24 mouse cellular contexts compared by ENCODE assay signal in the genomic region with DNA sequence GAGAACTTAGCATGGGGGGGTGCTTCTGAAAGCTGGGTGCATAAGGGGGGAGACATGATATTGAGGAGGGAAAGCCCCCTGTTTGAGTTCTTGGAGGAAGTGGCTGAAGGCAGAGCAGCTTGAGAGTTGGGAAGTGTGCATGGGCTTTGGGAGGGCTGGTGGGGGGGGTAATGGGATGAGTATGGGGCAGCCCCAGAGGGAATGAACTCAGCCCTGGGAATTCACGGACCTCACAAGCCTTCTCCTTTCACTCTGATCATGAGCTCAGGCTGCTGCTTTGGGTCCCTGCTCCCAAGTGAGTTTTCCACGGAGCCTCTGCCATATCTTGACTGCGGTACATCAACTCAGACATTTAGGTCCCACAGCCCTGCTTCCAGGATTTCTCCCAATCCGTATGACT. TPM values are rescaled to one million over a fixed set of nuclear protein-coding genes. Genes with fewer than 3 reads are reported as not detected.
DNase-seq lines count a peak whose midpoint lies in the region; ATAC-seq and TF ChIP-seq lines count a peak whose summit lies in the region.
"Had no signal": no experiment of that assay in that cellular context is flagged by ENCODE, and none has a peak within 500 bp of the region (broad histone marks: within the 10 kb centered on the region; RNA-seq: fewer than 3 reads in every experiment).

No protein-coding gene starts in this region.

- H3K4me3 ChIP-seq in heart, embryonic 11.5 days (ENCODE audit: low read depth, low read length): no peak overlapping the region
- peak overlapping the region; percentile 95 for H3K4me3 ChIP-seq in megakaryocyte, embryonic 14.5 days (replicated peaks)
- no peak overlapping the region for H3K4me3 ChIP-seq in bone marrow, adult 2 months (replicated peaks; ENCODE audit: control insufficient read depth, low read depth, low read length)
- no peak overlapping the region for H3K4me3 ChIP-seq in small intestine, adult 2 months (ENCODE audit: low read depth, low read length)
- H3K4me3 ChIP-seq: embryonic facial prominence, embryonic 13.5 days; forebrain, embryonic 12.5 days; heart, embryonic 12.5 days; hindbrain, embryonic 10.5 days had no signal

- no peaks in the 10 kb centered on the region for H3K9me3 ChIP-seq in heart, embryonic 11.5 days (replicated peaks; ENCODE audit: control insufficient read depth, low read length)
- H3K9me3 ChIP-seq in megakaryocyte, embryonic 14.5 days: no peaks in the 10 kb centered on the region
- H3K9me3 ChIP-seq: embryonic facial prominence, embryonic 13.5 days; forebrain, embryonic 12.5 days; heart, embryonic 12.5 days; hindbrain, embryonic 10.5 days had no signal

- H3K9ac ChIP-seq in heart, embryonic 11.5 days (ENCODE audit: low read depth, low read length): no peak overlapping the region
- H3K9ac ChIP-seq: embryonic facial prominence, embryonic 13.5 days; forebrain, embryonic 12.5 days; heart, embryonic 12.5 days; hindbrain, embryonic 14.5 days had no signal

- H3K4me1 ChIP-seq in heart, embryonic 11.5 days (ENCODE audit: control insufficient read depth, insufficient read depth, low read length): no peaks in the 10 kb centered on the region
- H3K4me1 ChIP-seq in megakaryocyte, embryonic 14.5 days: peaks cover 71% of the 10 kb centered on the region
- H3K4me1 ChIP-seq in bone marrow, adult 2 months (ENCODE audit: control insufficient read depth, insufficient read depth, low read length): no peaks in the 10 kb centered on the region
- H3K4me1 ChIP-seq in small intestine, adult 2 months (ENCODE audit: control insufficient read depth, insufficient read depth, insufficient read length, low read length): peaks cover 22% of the 10 kb centered on the region
- H3K4me1 ChIP-seq: embryonic facial prominence, embryonic 13.5 days; forebrain, embryonic 12.5 days had no signal

- H3K36me3 ChIP-seq in heart, embryonic 11.5 days (ENCODE audit: control insufficient read depth, insufficient read depth, low read length): no peaks in the 10 kb centered on the region
- H3K36me3 ChIP-seq in megakaryocyte, embryonic 14.5 days (replicated peaks; ENCODE audit: low read length): peaks cover 16% of the 10 kb centered on the region
- H3K36me3 ChIP-seq in small intestine, adult 2 months (ENCODE audit: control insufficient read depth, insufficient read depth, low read length): no peaks in the 10 kb centered on the region
- H3K36me3 ChIP-seq: embryonic facial prominence, embryonic 13.5 days; forebrain, embryonic 12.5 days; heart, embryonic 12.5 days; hindbrain, embryonic 10.5 days had no signal

- TF ChIP-seq CTCF in bone marrow, adult 2 months (IDR thresholded peaks at IDR 0.05; ENCODE audit: control insufficient read depth, insufficient read depth, low read length): no peak
- TF ChIP-seq CTCF in small intestine, adult 2 months (IDR thresholded peaks at IDR 0.05; ENCODE audit: extremely low read depth, insufficient read length, insufficient replicate concordance, low read depth, low read length): no peak

- TF ChIP-seq POLR2A in bone marrow, adult 2 months (IDR thresholded peaks at IDR 0.05; ENCODE audit: borderline replicate concordance, control insufficient read depth, low read depth, low read length): no peak
- no peak for TF ChIP-seq POLR2A in small intestine, adult 2 months (IDR thresholded peaks at IDR 0.05; ENCODE audit: low read depth, low read length)

- no peak for ATAC-seq in heart, embryonic 11.5 days (replicated peaks; ENCODE audit: insufficient number of reproducible peaks, low FRiP score, low TSS enrichment)
- no peak for ATAC-seq in megakaryocyte, adult 5-6 weeks (ENCODE audit: poor library complexity, severe bottlenecking)
- ATAC-seq: forebrain, embryonic 16.5 days; Patski had no signal

- H3K27ac ChIP-seq in heart, embryonic 11.5 days (ENCODE audit: low read depth, low read length): no peak overlapping the region
- H3K27ac ChIP-seq in bone marrow, adult 2 months (ENCODE audit: control insufficient read depth, insufficient read depth, low read depth, low read length, poor library complexity): peak overlapping the region; percentile 85; the same call in 1 of the 2 replicates
- peak overlapping the region; percentile 30; the same call in 1 of the 2 replicates for H3K27ac ChIP-seq in small intestine, adult 2 months (ENCODE audit: insufficient read depth, low read depth, low read length)
- H3K27ac ChIP-seq: embryonic facial prominence, embryonic 13.5 days; forebrain, embryonic 12.5 days; hindbrain, embryonic 10.5 days; hindbrain, embryonic 14.5 days had no signal

- DNase-seq in heart, adult 11 months: peak; percentile 91
- no peak for DNase-seq in layer of hippocampus, adult 9-10 months (ENCODE audit: low spot score)
- DNase-seq: cerebellum, adult 18-20 months; cerebellum, adult 9-11 months; cerebellum, postnatal 36 days; gastrocnemius, postnatal 10 days had no signal

- peaks cover 59% of the 10 kb centered on the region for H3K27me3 ChIP-seq in heart, embryonic 11.5 days (ENCODE audit: control insufficient read depth, insufficient read depth, low read length)
- H3K27me3 ChIP-seq in megakaryocyte, embryonic 14.5 days (replicated peaks): peaks cover 15% of the 10 kb centered on the region
- no peaks in the 10 kb centered on the region for H3K27me3 ChIP-seq in small intestine, adult 2 months (ENCODE audit: control insufficient read depth, insufficient read depth, low read length)
- H3K27me3 ChIP-seq: Patski had no signal

- WGBS in heart, embryonic 11.5 days (ENCODE audit: insufficient replicate concordance): 64% methylated on average over 4 of the region's 4 CpGs
- WGBS in bone marrow, adult 2 months: 71% methylated on average over 4 of the region's 4 CpGs
- 79% methylated on average over 4 of the region's 4 CpGs for WGBS in small intestine, adult 2 months

- no peak overlapping the region for H3K4me2 ChIP-seq in heart, embryonic 11.5 days
- H3K4me2 ChIP-seq: embryonic facial prominence, embryonic 13.5 days; forebrain, embryonic 12.5 days; heart, embryonic 12.5 days; hindbrain, embryonic 14.5 days had no signal

RNA-seq across cellular contexts. Expression of gene Tnf, which starts 0.6 kb away (rescaled TPM):
- polyA plus RNA-seq in heart, embryonic 11.5 days (2014; fragmentation: Nextera tagmentation; extraction: Ambion mirVana): not detected in 2 replicates
- 2.9 and 3.5 TPM in 2 replicates for polyA plus RNA-seq in megakaryocyte, embryonic 14.5 days (2012; ENCODE audit: insufficient read depth, low replicate concordance)
- 33.1 and 34.6 TPM in 2 replicates for total RNA-seq in megakaryocyte, adult 5-6 weeks (2015)
- total RNA-seq in megakaryocyte, adult 5-6 weeks (2017): 28.2 and 30.0 TPM in 2 replicates
- 3.2 and 7.4 TPM in 2 replicates for polyA plus RNA-seq in bone marrow, adult 2 months (2011; ENCODE audit: insufficient read depth, insufficient read length, low replicate concordance, missing spikeins)
- polyA plus RNA-seq in small intestine, adult 2 months (2012; rRNA removed): 0.94 and 1.8 TPM in 2 replicates
- polyA plus RNA-seq: forebrain, embryonic 12.5 days; forebrain, embryonic 16.5 days; heart, embryonic 12.5 days; hindbrain, embryonic 10.5 days; hindbrain, embryonic 14.5 days; Patski had no signal

RNA-seq across cellular contexts. Expression of gene Lta, which starts 2.7 kb away (rescaled TPM):
- polyA plus RNA-seq in heart, embryonic 11.5 days (2014; fragmentation: Nextera tagmentation; extraction: Ambion mirVana): not detected in 2 replicates
- 0.85 TPM in 1 of 2 replicates, not detected in the other for polyA plus RNA-seq in megakaryocyte, embryonic 14.5 days (2012; ENCODE audit: insufficient read depth, low replicate concordance)
- 0.11 TPM in 1 of 2 replicates, not detected in the other for total RNA-seq in megakaryocyte, adult 5-6 weeks (2015)
- 0.24 TPM in 1 of 2 replicates, not detected in the other for total RNA-seq in megakaryocyte, adult 5-6 weeks (2017)
- polyA plus RNA-seq in bone marrow, adult 2 months (2011; ENCODE audit: insufficient read depth, insufficient read length, low replicate concordance, missing spikeins): 3.5 and 4.4 TPM in 2 replicates
- 0.47 and 0.66 TPM in 2 replicates for polyA plus RNA-seq in small intestine, adult 2 months (2012; rRNA removed)
- total RNA-seq: heart, postnatal 25 days had no signal
- polyA plus RNA-seq: forebrain, embryonic 12.5 days; heart, embryonic 12.5 days; hindbrain, embryonic 10.5 days had no signal

RNA-seq across cellular contexts. Expression of gene Ltb, which starts 8.2 kb away (rescaled TPM):
- 0.42 TPM in 1 of 2 replicates, not detected in the other for polyA plus RNA-seq in heart, embryonic 11.5 days (2014; fragmentation: Nextera tagmentation; extraction: Ambion mirVana)
- polyA plus RNA-seq in megakaryocyte, embryonic 14.5 days (2012; ENCODE audit: insufficient read depth, low replicate concordance): 12.1 TPM in 1 of 2 replicates, not detected in the other
- 11.7 and 13.3 TPM in 2 replicates for total RNA-seq in megakaryocyte, adult 5-6 weeks (2015)
- total RNA-seq in megakaryocyte, adult 5-6 weeks (2017): 7.3 and 11.2 TPM in 2 replicates
- 38.6 and 66.2 TPM in 2 replicates for polyA plus RNA-seq in bone marrow, adult 2 months (2011; ENCODE audit: insufficient read depth, insufficient read length, low replicate concordance, missing spikeins)
- 26.2 and 32.9 TPM in 2 replicates for polyA plus RNA-seq in small intestine, adult 2 months (2012; rRNA removed)
- polyA plus RNA-seq: forebrain, embryonic 12.5 days; Patski had no signal

RNA-seq across cellular contexts. Expression of gene Lst1, which starts 14.2 kb away (rescaled TPM):
- 4.9 and 5.0 TPM in 2 replicates for polyA plus RNA-seq in heart, embryonic 11.5 days (2014; fragmentation: Nextera tagmentation; extraction: Ambion mirVana)
- 5.9 and 24.8 TPM in 2 replicates for polyA plus RNA-seq in megakaryocyte, embryonic 14.5 days (2012; ENCODE audit: insufficient read depth, low replicate concordance)
- 425 and 434 TPM in 2 replicates for total RNA-seq in megakaryocyte, adult 5-6 weeks (2015)
- total RNA-seq in megakaryocyte, adult 5-6 weeks (2017): 495 and 596 TPM in 2 replicates
- polyA plus RNA-seq in bone marrow, adult 2 months (2011; ENCODE audit: insufficient read depth, insufficient read length, low replicate concordance, missing spikeins): 50.4 and 139 TPM in 2 replicates
- polyA plus RNA-seq in small intestine, adult 2 months (2012; rRNA removed): 11.5 and 18.8 TPM in 2 replicates
- polyA plus RNA-seq: Patski had no signal

RNA-seq across cellular contexts. Expression of gene Gm16181, which starts 18.2 kb away (rescaled TPM):
- 0.44 TPM in 1 of 2 replicates, not detected in the other for polyA plus RNA-seq in heart, embryonic 11.5 days (2014; fragmentation: Nextera tagmentation; extraction: Ambion mirVana)
- not detected in 2 replicates for polyA plus RNA-seq in megakaryocyte, embryonic 14.5 days (2012; ENCODE audit: insufficient read depth, low replicate concordance)
- 0.76 and 2.5 TPM in 2 replicates for total RNA-seq in megakaryocyte, adult 5-6 weeks (2015)
- total RNA-seq in megakaryocyte, adult 5-6 weeks (2017): 0.88 and 4.0 TPM in 2 replicates
- polyA plus RNA-seq in bone marrow, adult 2 months (2011; ENCODE audit: insufficient read depth, insufficient read length, low replicate concordance, missing spikeins): not detected in 2 replicates
- polyA plus RNA-seq in small intestine, adult 2 months (2012; rRNA removed): 0.22 TPM in 1 of 2 replicates, not detected in the other
- total RNA-seq: adrenal gland, adult 2 months; adrenal gland, postnatal 25 days; gastrocnemius, postnatal 10 days; heart, adult 2 months had no signal
- polyA plus RNA-seq: brain, embryonic 14.5 days; embryonic facial prominence, embryonic 13.5 days; frontal cortex, adult 2 months; heart, embryonic 12.5 days; hindbrain, embryonic 14.5 days had no signal
